Mouse (Mus musculus): ENCODE results near the gene Rdh7. TPM values are rescaled to one million over a fixed set of nuclear protein-coding genes. Genes with fewer than 3 reads are reported as not detected.
"Not testable (repeated sequence)": the region's sequence is repeated elsewhere in the genome, so short reads cannot be mapped to it uniquely, and the experiment has no call there.

The Rdh7 gene
- polyA plus RNA-seq, 1 experiment = not detected

GRCm38 (mm10) chr10:127922241-127922640 is 33.6 kb upstream of the Rdh7 start:
- H3K36me3 ChIP-seq (ENCODE audit: control insufficient read depth, insufficient read depth) = no peaks in the 10 kb centered on the region
- H3ac ChIP-seq (ENCODE audit: control insufficient read depth, insufficient read length) = no peak overlapping the region
- H3K27me3 ChIP-seq (ENCODE audit: control insufficient read depth, insufficient read depth, insufficient read length) = no peaks in the 10 kb centered on the region
- no peak overlapping the region for H3K4me2 ChIP-seq (ENCODE audit: low read depth)
- H3K79me2 ChIP-seq (ENCODE audit: control insufficient read depth, insufficient read depth) = no peaks in the 10 kb centered on the region
- TF ChIP-seq MAX (IDR thresholded peaks at IDR 0.05; ENCODE audit: low read depth) = no peak
- TF ChIP-seq TCF12 (IDR thresholded peaks at IDR 0.05; ENCODE audit: insufficient read depth, poor library complexity, severe bottlenecking) = no peak
- TF ChIP-seq CEBPB (IDR thresholded peaks at IDR 0.05; ENCODE audit: insufficient read depth, poor library complexity, severe bottlenecking) = no peak
- no peak for TF ChIP-seq E2F4 (IDR thresholded peaks at IDR 0.05; ENCODE audit: insufficient read depth)
- TF ChIP-seq TCF3 (IDR thresholded peaks at IDR 0.05; ENCODE audit: insufficient read length, low read depth) = no peak
- TF ChIP-seq POLR2A (IDR thresholded peaks at IDR 0.05; ENCODE audit: insufficient read length, low read depth) = no peak
- no peak for TF ChIP-seq REST (IDR thresholded peaks at IDR 0.05; ENCODE audit: insufficient read depth, insufficient read length)
- TF ChIP-seq MYOD1 (IDR thresholded peaks at IDR 0.05; ENCODE audit: control insufficient read depth in 1 of 3, insufficient read length in 2 of 3, low read depth in 2 of 3) = no peak
- no peak for TF ChIP-seq USF1 (IDR thresholded peaks at IDR 0.05; ENCODE audit: low read depth)
- TF ChIP-seq POLR2AphosphoS2 (IDR thresholded peaks at IDR 0.05; ENCODE audit: insufficient read length, low read depth) = no peak
- no peak for TF ChIP-seq MYOG (IDR thresholded peaks at IDR 0.05; ENCODE audit: control insufficient read depth in 1 of 3, insufficient read depth in 1 of 3, insufficient read length in 2 of 3, low read depth in 2 of 3)
- TF ChIP-seq SRF (IDR thresholded peaks at IDR 0.05; ENCODE audit: control insufficient read depth, insufficient read length, low read depth) = no peak
- H3K4me3 ChIP-seq = no peak overlapping the region

DNA sequence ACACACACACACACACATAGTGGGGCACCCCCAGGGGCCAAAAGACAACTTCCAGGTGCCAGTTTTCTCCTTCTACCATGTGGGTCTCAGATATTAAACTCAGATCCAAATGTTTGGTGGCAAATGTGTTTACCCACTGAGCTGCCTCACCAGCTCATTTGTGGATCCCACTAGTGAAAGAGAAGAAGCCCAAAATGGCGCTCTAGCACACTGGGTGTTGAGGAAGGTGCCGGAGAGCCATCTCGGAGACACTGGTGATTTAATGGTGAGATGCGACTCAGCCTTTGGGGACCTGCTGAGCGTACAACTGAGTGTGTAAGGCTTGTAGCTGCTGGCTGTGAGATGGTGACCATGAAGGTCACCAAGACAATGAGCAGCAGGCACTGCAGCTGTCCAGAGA is 29.0 kb upstream of the Rdh7 start:
- no peak for TF ChIP-seq USF1 (IDR thresholded peaks at IDR 0.05; ENCODE audit: low read depth)
- no peak for TF ChIP-seq MYOG (IDR thresholded peaks at IDR 0.05; ENCODE audit: control insufficient read depth in 1 of 3, insufficient read depth in 1 of 3, insufficient read length in 2 of 3, low read depth in 2 of 3)
- TF ChIP-seq SRF (IDR thresholded peaks at IDR 0.05; ENCODE audit: control insufficient read depth, insufficient read length, low read depth) = no peak
- no peak for TF ChIP-seq TCF12 (IDR thresholded peaks at IDR 0.05; ENCODE audit: insufficient read depth, poor library complexity, severe bottlenecking)
- TF ChIP-seq CEBPB (IDR thresholded peaks at IDR 0.05; ENCODE audit: insufficient read depth, poor library complexity, severe bottlenecking) = no peak
- TF ChIP-seq MYOD1 (IDR thresholded peaks at IDR 0.05; ENCODE audit: control insufficient read depth in 1 of 3, insufficient read length in 2 of 3, low read depth in 2 of 3) = no peak
- Histone ChIP-seq H3K36me3 (ENCODE audit: control insufficient read depth, insufficient read depth) (no peaks in the 10 kb centered on the region), H3K4me3 (no peak overlapping the region)

DNA sequence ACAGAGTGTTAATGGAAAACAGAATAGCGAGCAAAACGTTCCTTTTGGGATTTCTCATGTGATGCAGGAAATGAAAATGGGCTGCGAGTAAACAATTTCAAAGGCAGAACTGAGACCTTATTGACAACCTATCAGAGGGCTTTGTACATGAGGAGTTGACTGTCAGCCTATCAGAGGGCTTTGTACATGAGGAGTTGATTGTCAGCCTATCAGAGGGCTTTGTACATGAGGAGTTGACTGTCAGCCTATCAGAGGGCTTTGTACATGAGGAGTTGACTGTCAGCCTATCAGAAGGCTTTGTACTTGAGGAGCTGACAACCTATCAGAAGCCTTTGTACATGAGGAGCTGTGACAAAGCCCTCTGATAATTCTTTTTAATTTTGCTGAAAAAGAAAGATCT is 28.6 kb upstream of the Rdh7 start:
- H3K79me2 ChIP-seq (ENCODE audit: control insufficient read depth, insufficient read depth); H3ac ChIP-seq (ENCODE audit: control insufficient read depth, insufficient read length); H3K4me2 ChIP-seq (ENCODE audit: low read depth); H3K36me3 ChIP-seq (ENCODE audit: control insufficient read depth, insufficient read depth); H3K4me3 ChIP-seq; H3K27me3 ChIP-seq (ENCODE audit: control insufficient read depth, insufficient read depth, insufficient read length): not testable (repeated sequence)

More for the DNA sequence above, 29.0 kb upstream of the Rdh7 start:
- Histone ChIP-seq H3K79me2 (ENCODE audit: control insufficient read depth, insufficient read depth) (no peaks in the 10 kb centered on the region), H3K27me3 (ENCODE audit: control insufficient read depth, insufficient read depth, insufficient read length) (peaks cover 2% of the 10 kb centered on the region), H3ac (ENCODE audit: control insufficient read depth, insufficient read length) (no peak overlapping the region), H3K4me2 (ENCODE audit: low read depth) (no peak overlapping the region)

DNA sequence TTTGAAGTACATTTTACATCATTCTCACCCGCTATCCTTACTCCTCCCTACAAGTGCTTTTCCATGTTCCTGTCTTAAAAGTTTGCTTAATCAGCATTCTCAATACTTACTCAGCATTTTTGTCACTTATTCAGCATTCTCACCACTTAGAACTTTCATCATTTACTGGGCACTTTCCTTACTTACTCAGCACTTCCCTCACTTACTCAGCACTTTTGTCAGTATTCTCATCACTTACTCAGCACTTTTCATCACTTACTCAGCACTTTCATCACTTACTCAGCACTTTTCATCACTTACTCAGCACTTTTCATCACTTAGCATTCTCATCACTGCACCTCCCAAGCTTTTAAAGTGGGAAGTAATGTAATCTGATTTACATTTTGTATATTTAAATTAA is 27.0 kb upstream of the Rdh7 start:
- no peak overlapping the region for H3K4me2 ChIP-seq (ENCODE audit: low read depth)
- H3K4me3 ChIP-seq = no peak overlapping the region
- no peaks in the 10 kb centered on the region for H3K79me2 ChIP-seq (ENCODE audit: control insufficient read depth, insufficient read depth)
- H3K27me3 ChIP-seq (ENCODE audit: control insufficient read depth, insufficient read depth, insufficient read length) = peaks cover 11% of the 10 kb centered on the region
- H3ac ChIP-seq (ENCODE audit: control insufficient read depth, insufficient read length) = no peak overlapping the region
- H3K36me3 ChIP-seq (ENCODE audit: control insufficient read depth, insufficient read depth) = no peaks in the 10 kb centered on the region
- no peak for TF ChIP-seq REST (IDR thresholded peaks at IDR 0.05; ENCODE audit: insufficient read depth, insufficient read length)
- no peak for TF ChIP-seq CEBPB (IDR thresholded peaks at IDR 0.05; ENCODE audit: insufficient read depth, poor library complexity, severe bottlenecking)
- TF ChIP-seq E2F4 (IDR thresholded peaks at IDR 0.05; ENCODE audit: insufficient read depth) = no peak
- no peak for TF ChIP-seq MYOG (IDR thresholded peaks at IDR 0.05; ENCODE audit: control insufficient read depth in 1 of 3, insufficient read depth in 1 of 3, insufficient read length in 2 of 3, low read depth in 2 of 3)
- no peak for TF ChIP-seq POLR2AphosphoS2 (IDR thresholded peaks at IDR 0.05; ENCODE audit: insufficient read length, low read depth)
- TF ChIP-seq TCF3 (IDR thresholded peaks at IDR 0.05; ENCODE audit: insufficient read length, low read depth) = no peak
- no peak for TF ChIP-seq TCF12 (IDR thresholded peaks at IDR 0.05; ENCODE audit: insufficient read depth, poor library complexity, severe bottlenecking)
- no peak for TF ChIP-seq POLR2A (IDR thresholded peaks at IDR 0.05; ENCODE audit: insufficient read length, low read depth)
- no peak for TF ChIP-seq USF1 (IDR thresholded peaks at IDR 0.05; ENCODE audit: low read depth)
- TF ChIP-seq SRF (IDR thresholded peaks at IDR 0.05; ENCODE audit: control insufficient read depth, insufficient read length, low read depth) = no peak

DNA sequence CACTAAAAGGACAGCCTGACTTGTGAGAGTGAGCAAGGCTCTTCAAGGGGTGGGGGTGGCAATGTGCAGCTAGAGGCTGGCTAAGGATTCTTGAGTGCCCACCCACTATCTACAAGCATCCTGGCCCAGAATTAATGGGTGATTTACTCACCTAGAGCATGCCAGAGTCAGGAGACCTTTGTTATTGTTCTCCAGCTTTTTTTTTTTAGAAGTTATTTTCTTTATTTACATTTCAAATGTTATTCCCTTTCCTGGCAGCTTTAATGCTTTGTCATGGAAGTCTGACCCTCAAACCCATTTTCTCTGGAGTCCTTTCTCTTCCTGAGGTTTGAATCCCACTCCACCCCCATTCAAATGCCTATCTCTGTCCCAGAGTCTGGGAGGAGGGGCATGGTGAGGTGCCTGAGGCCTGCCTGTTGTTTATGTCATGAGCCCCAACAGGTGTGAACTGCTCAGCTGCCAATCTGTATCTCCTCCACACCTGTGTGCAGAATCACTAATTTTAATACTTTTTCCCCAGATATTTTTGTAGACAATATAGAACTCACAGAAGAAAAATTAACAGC is 18.9 kb upstream of the Rdh7 start:
- H3K4me2 ChIP-seq (ENCODE audit: low read depth) = no peak overlapping the region
- H3K36me3 ChIP-seq (ENCODE audit: control insufficient read depth, insufficient read depth) = no peaks in the 10 kb centered on the region
- peaks cover 15% of the 10 kb centered on the region for H3K27me3 ChIP-seq (ENCODE audit: control insufficient read depth, insufficient read depth, insufficient read length)
- H3K4me3 ChIP-seq = no peak overlapping the region
- TF ChIP-seq E2F4 (IDR thresholded peaks at IDR 0.05; ENCODE audit: insufficient read depth) (no peak), POLR2AphosphoS2 (IDR thresholded peaks at IDR 0.05; ENCODE audit: insufficient read length, low read depth) (no peak), POLR2A (IDR thresholded peaks at IDR 0.05; ENCODE audit: insufficient read length, low read depth) (no peak), USF1 (IDR thresholded peaks at IDR 0.05; ENCODE audit: low read depth) (no peak), MAX (IDR thresholded peaks at IDR 0.05; ENCODE audit: low read depth) (no peak), MYOG (IDR thresholded peaks at IDR 0.05; ENCODE audit: control insufficient read depth in 1 of 3, insufficient read depth in 1 of 3, insufficient read length in 2 of 3, low read depth in 2 of 3) (no peak), SRF (IDR thresholded peaks at IDR 0.05; ENCODE audit: control insufficient read depth, insufficient read length, low read depth) (no peak), TCF12 (IDR thresholded peaks at IDR 0.05; ENCODE audit: insufficient read depth, poor library complexity, severe bottlenecking) (no peak), TCF3 (IDR thresholded peaks at IDR 0.05; ENCODE audit: insufficient read length, low read depth) (no peak), CEBPB (IDR thresholded peaks at IDR 0.05; ENCODE audit: insufficient read depth, poor library complexity, severe bottlenecking) (no peak), MYOD1 (IDR thresholded peaks at IDR 0.05; ENCODE audit: control insufficient read depth in 1 of 3, insufficient read length in 2 of 3, low read depth in 2 of 3) (no peak), REST (IDR thresholded peaks at IDR 0.05; ENCODE audit: insufficient read depth, insufficient read length) (no peak)
- H3ac ChIP-seq (ENCODE audit: control insufficient read depth, insufficient read length) = no peak overlapping the region
- H3K79me2 ChIP-seq (ENCODE audit: control insufficient read depth, insufficient read depth) = no peaks in the 10 kb centered on the region

Measured in myocyte (in vitro differentiated cells).